Mouse (Mus musculus) cortical plate, adult 2 months (tissue): Measurements from ENCODE around the gene 1700123O20Rik.

ENCODE experiments used
- CTCF ChIP-seq: fragments of 200-500 bp; IDR thresholded peaks from 2 replicates; pipeline ENCODE4 v1.5.1; 2011; ENCODE audit warnings: mild to moderate bottlenecking, control low read depth, low read length; ENCODE audit not compliant: insufficient read depth; ENCODE audit errors: extremely low read depth
- POLR2A ChIP-seq: fragments of 200-500 bp; IDR thresholded peaks from 2 replicates; pipeline ENCODE4 v1.6.1; 2011; ENCODE audit warnings: mild to moderate bottlenecking, low read length, control low read depth; ENCODE audit not compliant: insufficient read depth; ENCODE audit errors: extremely low read depth

DNA sequence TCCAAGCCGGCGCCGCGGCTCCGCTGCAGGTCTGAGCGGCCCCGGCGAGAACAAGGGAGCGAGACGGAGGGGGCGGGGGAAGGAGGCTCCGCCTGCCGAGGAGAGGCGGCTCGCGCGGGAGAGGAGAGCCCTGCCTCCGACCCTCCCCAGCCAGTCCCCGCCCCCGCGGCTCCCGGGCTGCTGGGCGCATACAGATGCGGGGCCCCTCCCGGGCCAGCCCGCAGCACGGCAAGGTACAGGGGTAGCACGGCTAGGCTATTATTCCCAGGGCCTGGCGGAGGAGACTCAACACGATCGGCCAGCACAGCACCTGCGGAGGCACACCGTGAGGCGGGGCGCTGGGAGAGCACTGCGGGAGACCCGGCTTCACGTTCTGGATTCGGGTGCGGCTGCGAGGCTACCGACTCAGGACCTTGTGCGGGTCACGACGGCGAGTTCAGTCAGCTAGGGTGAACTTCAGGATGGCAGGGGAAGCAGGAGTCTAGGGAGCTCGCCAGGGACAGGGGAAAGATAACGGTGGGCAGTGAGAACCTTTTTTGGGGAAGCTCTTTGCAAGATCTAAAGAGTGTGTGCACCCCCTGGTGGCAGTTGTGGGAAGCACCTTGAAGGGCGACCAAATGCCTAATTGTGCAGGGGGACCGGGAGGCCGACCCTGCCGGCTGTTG lies 44.6 kb upstream of the 1700123O20Rik start, which contains the start of gene Cdh24:
- TF ChIP-seq CTCF (peak; percentile 82), POLR2A (0 out of 2 replicates have a peak, but pooled peaks have one; percentile 12)
